Mouse (Mus musculus): ENCODE data around the gene Olfr1402. TPM values are rescaled to one million over a fixed set of nuclear protein-coding genes. Genes with fewer than 3 reads are reported as not detected.

The Olfr1402 gene
- total and polyA plus RNA-seq, 3 experiments: not detected

DNA sequence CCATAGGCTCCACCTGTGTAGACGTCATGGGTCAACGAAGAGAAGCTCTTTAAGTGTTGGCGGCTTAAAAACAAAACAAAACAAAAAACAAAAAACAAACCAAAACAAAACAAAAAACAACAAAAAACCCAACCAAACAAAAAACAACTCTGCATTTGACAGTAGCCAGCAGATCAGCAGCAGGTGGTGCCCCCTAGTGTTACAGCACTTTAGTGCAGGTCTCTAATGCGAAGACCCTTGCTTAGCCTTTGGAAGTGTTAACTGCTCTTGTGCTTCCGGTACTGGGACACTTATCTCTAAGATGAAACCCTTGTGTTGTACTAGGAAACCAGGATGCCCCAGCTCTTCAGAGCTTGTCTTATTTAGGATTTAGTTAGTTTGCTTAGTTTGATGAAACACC is 28.7 kb downstream of the Olfr1402 start:
- DNase-seq (ENCODE audit: low read depth, low spot score): peak; percentile 61
- H3K27me3 ChIP-seq (ENCODE audit: control insufficient read depth in 1 of 2, insufficient read depth in 2 of 2, low read length in 2 of 2): no peaks in the 10 kb centered on the region; a peak in 1 of 4 replicates
- no peak overlapping the region for H3K4me3 ChIP-seq (ENCODE audit: control insufficient read depth in 1 of 2, insufficient read depth in 1 of 2, low read depth in 2 of 2, low read length in 2 of 2)
- no peak overlapping the region for H3K27ac ChIP-seq (ENCODE audit: control insufficient read depth, low read depth, low read length)
- H3K36me3 ChIP-seq (ENCODE audit: control insufficient read depth in 1 of 2, insufficient read depth in 2 of 2, low read length in 2 of 2): no peaks in the 10 kb centered on the region
- H3K9ac ChIP-seq (ENCODE audit: control insufficient read depth, low read depth, low read length, poor library complexity, severe bottlenecking): no peak overlapping the region
- TF ChIP-seq CTCF (IDR thresholded peaks at IDR 0.05 in 2 of 3, conservative IDR thresholded peaks at IDR 0.05 in 1 of 3; ENCODE audit: control insufficient read depth in 1 of 3, insufficient read depth in 1 of 3, low read depth in 2 of 3, low read length in 3 of 3, poor library complexity in 1 of 3, severe bottlenecking in 1 of 3) (peak; percentile 77 to 82 (median 79)), ZC3H11A (IDR thresholded peaks at IDR 0.05; ENCODE audit: low read depth, low read length) (peak; percentile 52), ZNF384 (IDR thresholded peaks at IDR 0.05; ENCODE audit: low read depth, low read length) (no peak), UBTF (IDR thresholded peaks at IDR 0.05; ENCODE audit: borderline replicate concordance, insufficient read depth, low read depth, low read length) (no peak), SMC3 (IDR thresholded peaks at IDR 0.05; ENCODE audit: low read depth, low read length) (peak; percentile 66), POLR2AphosphoS5 (IDR thresholded peaks at IDR 0.05; ENCODE audit: borderline replicate concordance, low read depth, low read length) (no peak), EP300 (IDR thresholded peaks at IDR 0.05; ENCODE audit: low read depth in 1 of 2, low read length in 2 of 2) (no peak), RAD21 (IDR thresholded peaks at IDR 0.05; ENCODE audit: low read depth, low read length) (peak; percentile 58)
- no peaks in the 10 kb centered on the region for H3K4me1 ChIP-seq (ENCODE audit: control insufficient read depth in 1 of 2, insufficient read depth in 2 of 2, low read length in 2 of 2)
- no peaks in the 10 kb centered on the region for H3K79me2 ChIP-seq (ENCODE audit: control insufficient read depth, insufficient read depth, low read length, poor library complexity)
- no peaks in the 10 kb centered on the region for H3K9me3 ChIP-seq (replicated peaks; ENCODE audit: insufficient read depth, low read length)

DNA sequence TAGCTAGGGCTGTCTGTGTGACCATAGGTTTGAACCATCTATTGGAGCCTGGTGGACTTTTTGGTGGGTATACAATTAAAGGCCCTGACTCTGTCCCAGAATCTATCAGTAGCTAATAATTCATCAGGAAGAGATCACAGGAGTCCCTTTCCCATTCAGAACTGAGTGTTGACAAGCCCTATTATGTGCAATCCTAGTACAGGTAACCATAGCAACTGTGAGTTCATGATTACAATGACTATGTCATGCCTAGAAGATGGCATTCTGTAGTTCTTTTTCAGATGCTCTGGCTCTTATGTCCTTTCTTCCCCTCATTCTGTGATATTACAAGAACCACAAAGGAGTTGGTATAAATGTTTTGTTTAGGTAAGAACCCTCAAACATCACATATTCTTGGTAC is 51.4 kb downstream of the Olfr1402 start:
- H3K36me3 ChIP-seq (ENCODE audit: control insufficient read depth in 1 of 2, insufficient read depth in 2 of 2, low read length in 2 of 2): no peaks in the 10 kb centered on the region
- no peaks in the 10 kb centered on the region for H3K79me2 ChIP-seq (ENCODE audit: control insufficient read depth, insufficient read depth, low read length, poor library complexity)
- no peaks in the 10 kb centered on the region for H3K4me1 ChIP-seq (ENCODE audit: control insufficient read depth in 1 of 2, insufficient read depth in 2 of 2, low read length in 2 of 2)
- no peak for TF ChIP-seq MXI1 (IDR thresholded peaks at IDR 0.05; ENCODE audit: low read depth, low read length)
- TF ChIP-seq RAD21 (IDR thresholded peaks at IDR 0.05; ENCODE audit: low read depth, low read length): no peak
- TF ChIP-seq RCOR1 (IDR thresholded peaks at IDR 0.05; ENCODE audit: low read depth, low read length): no peak
- H3K4me3 ChIP-seq (ENCODE audit: control insufficient read depth in 1 of 2, insufficient read depth in 1 of 2, low read depth in 2 of 2, low read length in 2 of 2): no peak overlapping the region
- H3K9me3 ChIP-seq (replicated peaks; ENCODE audit: insufficient read depth, low read length): no peaks in the 10 kb centered on the region
- no peak overlapping the region for H3K9ac ChIP-seq (ENCODE audit: control insufficient read depth, low read depth, low read length, poor library complexity, severe bottlenecking)
- H3K27me3 ChIP-seq (ENCODE audit: control insufficient read depth in 1 of 2, insufficient read depth in 2 of 2, low read length in 2 of 2): peaks cover 8 to 12% of the 10 kb centered on the region in 2 experiments
- no peak for DNase-seq (ENCODE audit: low read depth, low spot score)
- no peak overlapping the region for H3K27ac ChIP-seq (ENCODE audit: control insufficient read depth, low read depth, low read length)

DNA sequence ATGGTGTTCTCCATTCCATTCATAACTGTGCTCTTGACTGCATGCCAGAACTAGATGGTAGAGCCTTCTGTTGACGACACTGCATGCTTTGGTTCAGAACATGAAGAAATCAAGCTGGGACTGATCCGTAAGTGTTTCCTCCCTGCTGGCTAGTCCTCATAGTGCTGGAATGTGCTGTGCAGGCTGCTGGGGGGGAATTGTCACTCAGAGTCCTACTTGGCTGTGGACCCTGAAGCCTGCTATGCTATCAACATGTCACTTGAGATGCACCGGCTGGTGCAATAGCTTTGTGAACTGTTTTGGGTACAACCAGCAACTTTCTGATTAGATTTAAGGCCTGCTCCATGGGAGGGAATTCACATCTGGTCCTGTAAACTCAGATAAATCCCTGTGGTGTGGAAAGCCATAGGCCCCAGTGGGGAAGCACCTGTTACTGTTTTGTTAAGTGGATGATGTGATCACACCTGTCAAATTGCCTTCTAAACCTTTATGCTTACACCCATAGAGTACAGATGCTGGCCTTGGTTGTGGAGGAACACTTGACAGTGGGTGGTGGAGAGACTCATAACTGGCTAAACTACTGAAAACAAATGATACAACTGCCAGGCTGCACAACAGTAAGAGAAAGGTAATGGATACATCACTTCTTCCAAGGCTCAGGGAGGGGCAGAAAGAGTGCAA is 58.3 kb downstream of the Olfr1402 start:
- H3K9ac ChIP-seq (ENCODE audit: control insufficient read depth, low read depth, low read length, poor library complexity, severe bottlenecking): no peak overlapping the region
- H3K9me3 ChIP-seq (replicated peaks; ENCODE audit: insufficient read depth, low read length): no peaks in the 10 kb centered on the region
- no peak overlapping the region for H3K27ac ChIP-seq (ENCODE audit: control insufficient read depth, low read depth, low read length)
- H3K4me3 ChIP-seq (ENCODE audit: control insufficient read depth in 1 of 2, insufficient read depth in 1 of 2, low read depth in 2 of 2, low read length in 2 of 2): no peak overlapping the region
- H3K79me2 ChIP-seq (ENCODE audit: control insufficient read depth, insufficient read depth, low read length, poor library complexity): no peaks in the 10 kb centered on the region
- no peak for DNase-seq (ENCODE audit: low read depth, low spot score)
- TF ChIP-seq ZKSCAN1 (IDR thresholded peaks at IDR 0.05; ENCODE audit: low read depth, low read length) (no peak), MAZ (IDR thresholded peaks at IDR 0.05; ENCODE audit: low read depth, low read length) (no peak), GABPA (IDR thresholded peaks at IDR 0.05; ENCODE audit: low read depth, low read length) (no peak), RCOR1 (IDR thresholded peaks at IDR 0.05; ENCODE audit: low read depth, low read length) (no peak), GATA1 (IDR thresholded peaks at IDR 0.05; ENCODE audit: low read depth, low read length) (no peak)
- no peaks in the 10 kb centered on the region for H3K4me1 ChIP-seq (ENCODE audit: control insufficient read depth in 1 of 2, insufficient read depth in 2 of 2, low read length in 2 of 2)
- peaks cover 14% of the 10 kb centered on the region in 2 experiments for H3K27me3 ChIP-seq (ENCODE audit: control insufficient read depth in 1 of 2, insufficient read depth in 2 of 2, low read length in 2 of 2)
- H3K36me3 ChIP-seq (ENCODE audit: control insufficient read depth in 1 of 2, insufficient read depth in 2 of 2, low read length in 2 of 2): no peaks in the 10 kb centered on the region

Data from MEL (cell line).